Mouse (Mus musculus) intestine, postnatal 0 days (tissue): Measurements from ENCODE around the gene Polr2l. TPM values are rescaled to one million over a fixed set of nuclear protein-coding genes. Genes with fewer than 3 reads are reported as not detected.

Source experiments
- ATAC-seq: fragments of 200-750 bp; cut with Nextera tagmentation; 2 replicates; pipeline ENCODE4 v1.8.0; 2017; ENCODE audit warnings: mild to moderate bottlenecking, moderate TSS enrichment, moderate library complexity
- H3K27ac ChIP-seq: fragments of 300-500 bp; sonication (generic); 2 replicates; pipeline ENCODE4 v1.5.1; 2014; ENCODE audit warnings: mild to moderate bottlenecking, low read depth, low read length, moderate library complexity
- H3K27me3 ChIP-seq: fragments of 300-500 bp; sonication (generic); replicated peaks from 2 replicates; pipeline ENCODE4 v1.6.1; 2014; ENCODE audit warnings: low read length, mixed read lengths; ENCODE audit not compliant: control insufficient read depth, insufficient read depth
- H3K36me3 ChIP-seq: fragments of 300-500 bp; sonication (generic); 2 replicates; pipeline ENCODE4 v1.6.1; 2014; ENCODE audit warnings: mild to moderate bottlenecking, moderate library complexity; ENCODE audit not compliant: control insufficient read depth, insufficient read depth
- H3K4me1 ChIP-seq: fragments of 300-500 bp; sonication (generic); replicated peaks from 2 replicates; pipeline ENCODE4 v1.6.1; 2014; ENCODE audit warnings: antibody characterized with exemption, low read length, mixed read lengths; ENCODE audit not compliant: control insufficient read depth, insufficient read depth
- H3K4me2 ChIP-seq: fragments of 300-500 bp; sonication (generic); replicated peaks from 2 replicates; pipeline ENCODE4 v1.6.1; 2014; ENCODE audit warnings: low read depth, mild to moderate bottlenecking, moderate library complexity
- H3K4me3 ChIP-seq: fragments of 300-500 bp; sonication (generic); 2 replicates; pipeline ENCODE4 v1.5.1; 2014; ENCODE audit warnings: low read depth, low read length
- H3K9ac ChIP-seq: fragments of 300-500 bp; sonication (generic); 2 replicates; pipeline ENCODE4 v1.6.1; 2014; ENCODE audit warnings: mild to moderate bottlenecking, low read depth, low read length
- H3K9me3 ChIP-seq: fragments of 300-500 bp; sonication (generic); 2 replicates; pipeline ENCODE4 v1.6.1; 2016; ENCODE audit warnings: mixed run types; ENCODE audit not compliant: control insufficient read depth
- CTCF ChIP-seq: sonication (generic); IDR thresholded peaks from 2 replicates; pipeline ENCODE4 v1.5.1; 2016; ENCODE audit warnings: low read depth, mild to moderate bottlenecking, control low read depth, antibody characterized with exemption, moderate library complexity
- WGBS: fragments of 180-500 bp; shearing (Covaris S2); extraction: QIAGEN DNeasy Blood & Tissue Kit; methylation state at CpG from one replicate; pipeline ENCODE4 v1.1.7; 2014; 5-methylcytosine and 5-hydroxymethylcytosine counted together
- polyA plus RNA-seq: library from polyadenylated mRNA; unstranded; fragments of >200 nt; fragmentation: Nextera tagmentation; extraction: Ambion mirVana; gene quantifications from 2 replicates; pipeline ENCODE4 v1.2.1, GENCODE M21; 2015

Gene Polr2l
- polyA plus RNA-seq, 1 experiment from 2014 or later = 36.8 TPM

DNA sequence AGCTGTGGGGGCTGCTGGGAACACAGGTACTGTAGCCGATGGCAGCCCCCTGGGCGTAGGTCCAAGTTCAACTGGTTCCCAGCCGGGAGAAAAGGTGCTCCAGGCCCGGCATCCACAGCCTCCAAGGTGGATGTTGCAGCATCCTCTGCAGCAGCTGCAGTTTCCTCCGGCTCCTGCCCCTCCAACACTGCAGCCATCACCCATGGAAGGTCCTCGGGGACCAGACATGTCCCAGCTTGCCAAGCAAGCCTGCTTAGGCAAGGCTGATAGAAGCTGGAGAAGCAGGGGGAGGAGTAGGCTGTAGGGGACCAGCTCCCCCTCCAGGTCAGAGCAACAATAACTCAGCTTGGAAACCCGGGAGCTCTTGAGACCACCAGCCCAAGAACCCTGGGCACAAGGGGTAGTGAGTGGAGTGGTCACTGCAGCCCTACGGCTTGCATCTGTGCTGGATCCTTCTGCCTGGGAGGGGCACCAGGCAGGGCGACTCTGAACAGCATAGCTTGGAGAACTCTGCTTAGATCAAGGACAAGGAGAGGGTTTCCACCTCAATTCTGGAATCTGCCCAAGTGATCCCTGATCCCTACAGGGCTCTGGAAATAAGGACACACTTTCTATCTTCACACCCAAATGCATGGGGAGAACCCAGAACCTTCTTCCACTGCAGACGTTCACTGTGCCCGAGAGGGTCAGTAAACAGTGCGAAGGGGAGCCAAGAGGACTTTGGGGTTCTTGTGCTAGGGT, 31.7 kb downstream of the Polr2l start:
- TF ChIP-seq CTCF = peak; percentile 69
- Histone ChIP-seq H3K27me3 (no peaks in the 10 kb centered on the region), H3K4me3 (peak overlapping the region; percentile 46), H3K9ac (peak overlapping the region; percentile 51), H3K4me1 (peaks cover 2% of the 10 kb centered on the region; the same call in 1 of the 2 replicates), H3K27ac (no peak overlapping the region), H3K36me3 (peaks cover 19% of the 10 kb centered on the region), H3K9me3 (no peaks in the 10 kb centered on the region), H3K4me2 (peak overlapping the region; percentile 81)
- WGBS = 12% methylated on average over 12 of the region's 12 CpGs
- no peak for ATAC-seq

GRCm38 (mm10) chr7:141442199-141442598, 32.7 kb downstream of the Polr2l start:
- Histone ChIP-seq H3K4me3 (no peak overlapping the region), H3K4me2 (peak overlapping the region; percentile 81; the same call in 1 of the 2 replicates), H3K27ac (no peak overlapping the region), H3K9ac (no peak overlapping the region), H3K9me3 (no peaks in the 10 kb centered on the region), H3K4me1 (no peaks in the 10 kb centered on the region), H3K36me3 (peaks cover 21% of the 10 kb centered on the region), H3K27me3 (no peaks in the 10 kb centered on the region)
- no peak for ATAC-seq
- 90% methylated on average over 13 of the region's 13 CpGs for WGBS
- TF ChIP-seq CTCF = no peak

DNA sequence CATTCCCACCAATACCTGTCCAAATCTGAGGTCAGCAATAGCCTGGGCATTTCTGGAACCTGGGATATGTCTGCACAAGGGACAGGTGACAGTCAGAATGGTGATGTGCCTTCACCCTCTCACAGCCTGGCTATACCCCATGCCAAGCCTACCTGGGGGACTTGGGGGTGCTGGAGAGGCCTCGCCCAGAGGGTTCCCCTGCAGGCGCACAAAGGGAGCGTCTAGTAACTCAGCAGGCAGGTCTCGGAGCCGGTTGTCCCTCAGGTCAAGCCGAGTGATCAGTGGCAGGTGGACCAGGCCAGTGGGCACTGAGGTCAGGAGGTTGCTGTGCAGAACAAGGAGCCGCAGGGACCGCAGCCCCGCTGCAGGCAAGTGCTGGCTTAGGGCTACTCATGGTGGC, 33.5 kb downstream of the Polr2l start:
- 93% methylated on average over 9 of the region's 9 CpGs for WGBS
- Histone ChIP-seq H3K36me3 (peaks cover 21% of the 10 kb centered on the region), H3K4me2 (no peak overlapping the region), H3K4me1 (peaks cover 4% of the 10 kb centered on the region; the same call in 1 of the 2 replicates), H3K4me3 (no peak overlapping the region), H3K9me3 (no peaks in the 10 kb centered on the region), H3K27me3 (no peaks in the 10 kb centered on the region), H3K27ac (no peak overlapping the region), H3K9ac (no peak overlapping the region)
- TF ChIP-seq CTCF = no peak
- no peak for ATAC-seq

DNA sequence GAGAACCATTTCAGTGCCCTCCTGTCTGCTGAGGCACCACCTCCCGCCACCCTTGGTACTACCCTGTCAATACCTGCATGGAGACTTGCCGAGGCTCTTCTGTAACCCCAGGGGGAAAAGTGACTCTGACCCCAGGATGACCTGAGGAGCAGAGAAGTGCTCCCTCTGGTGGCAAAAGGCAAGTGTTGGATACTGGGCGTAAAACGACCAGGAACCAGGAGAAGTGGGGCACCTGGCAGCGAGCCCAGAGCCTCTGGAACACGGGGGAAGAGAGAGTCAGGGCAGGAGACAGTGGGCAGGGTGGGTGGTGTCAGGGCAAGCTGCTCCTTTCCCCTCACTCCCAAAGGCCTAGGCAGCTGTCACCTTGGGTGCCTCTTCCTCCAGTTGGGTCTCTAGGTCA, 34.3 kb downstream of the Polr2l start:
- peak; percentile 92 for TF ChIP-seq CTCF
- Histone ChIP-seq H3K4me3 (no peak overlapping the region), H3K4me2 (0 out of 2 replicates have a peak overlapping the region, but pooled peaks have one; percentile 24), H3K27ac (no peak overlapping the region; the same call in 1 of the 2 replicates), H3K9ac (no peak overlapping the region), H3K9me3 (no peaks in the 10 kb centered on the region), H3K27me3 (no peaks in the 10 kb centered on the region), H3K4me1 (peaks cover 6% of the 10 kb centered on the region), H3K36me3 (peaks cover 21% of the 10 kb centered on the region)
- ATAC-seq = no peak
- WGBS = 18% methylated on average over 6 of the region's 6 CpGs

DNA sequence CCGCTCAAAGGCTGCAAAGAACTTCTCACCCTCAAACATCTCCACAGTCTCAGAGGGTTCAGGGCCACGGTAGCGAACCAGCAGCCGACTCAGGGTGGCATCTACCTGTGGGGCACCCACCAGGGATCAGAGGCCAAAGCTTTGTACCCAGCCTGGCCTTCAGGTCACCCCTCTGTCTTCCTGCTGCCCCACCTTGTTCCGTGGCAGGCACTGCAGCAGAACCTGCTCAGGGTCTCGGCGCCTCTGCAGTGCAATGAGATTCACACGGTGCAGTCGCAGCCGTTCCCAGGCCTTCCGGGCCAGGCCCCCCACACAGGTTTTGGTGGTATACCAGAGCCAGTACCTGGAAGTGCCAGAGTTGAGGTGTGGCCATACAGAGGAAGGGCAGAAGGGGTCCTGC, 35.1 kb downstream of the Polr2l start:
- H3K27ac ChIP-seq = no peak overlapping the region
- no peak overlapping the region for H3K9ac ChIP-seq
- no peak overlapping the region for H3K4me2 ChIP-seq
- H3K36me3 ChIP-seq = peaks cover 21% of the 10 kb centered on the region
- H3K4me3 ChIP-seq = no peak overlapping the region
- 94% methylated on average over 11 of the region's 11 CpGs for WGBS
- H3K27me3 ChIP-seq = no peaks in the 10 kb centered on the region
- ATAC-seq = no peak
- peaks cover 11% of the 10 kb centered on the region for H3K4me1 ChIP-seq
- no peak for TF ChIP-seq CTCF
- no peaks in the 10 kb centered on the region for H3K9me3 ChIP-seq

DNA sequence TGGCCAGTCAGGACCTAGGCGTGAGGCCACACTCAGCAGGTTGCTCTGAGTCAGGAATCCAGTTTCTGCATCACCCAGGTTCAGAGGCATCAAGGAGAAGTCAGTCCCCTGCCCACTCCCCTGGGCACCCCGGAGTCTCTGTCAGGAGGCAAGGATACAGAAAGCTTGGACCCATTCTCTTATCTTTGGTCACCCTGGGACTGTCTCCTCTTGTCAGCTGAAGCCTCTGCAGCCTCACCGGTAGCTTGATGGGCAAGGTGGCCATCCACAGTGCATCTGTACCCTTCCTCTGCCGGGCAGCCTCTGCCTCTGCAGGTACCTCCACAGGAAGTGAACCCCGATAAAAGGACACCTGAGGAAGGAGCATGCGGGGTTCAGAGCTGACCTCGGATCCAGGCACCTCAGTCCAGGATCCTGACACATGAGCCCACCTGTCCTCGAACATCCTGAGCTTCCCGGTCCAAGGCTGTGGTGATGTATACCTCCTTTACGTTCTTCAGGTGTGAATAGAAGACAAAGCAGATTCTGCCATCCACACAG, 35.7 kb downstream of the Polr2l start:
- Histone ChIP-seq H3K27ac (no peak overlapping the region), H3K4me1 (peaks cover 16% of the 10 kb centered on the region), H3K36me3 (peaks cover 21% of the 10 kb centered on the region), H3K27me3 (no peaks in the 10 kb centered on the region), H3K4me3 (no peak overlapping the region), H3K4me2 (no peak overlapping the region), H3K9ac (no peak overlapping the region), H3K9me3 (no peaks in the 10 kb centered on the region)
- ATAC-seq = no peak
- WGBS = 96% methylated on average over 10 of the region's 10 CpGs
- TF ChIP-seq CTCF = no peak
